Mouse (Mus musculus) B cell, adult (primary cell): ENCODE measurements around the gene Pde12. TPM values are rescaled to one million over a fixed set of nuclear protein-coding genes. Genes with fewer than 3 reads are reported as not detected.

Experiments used
- total RNA-seq: library from RNA; stranded (reverse); gene quantifications from 4 replicates; pipeline ENCODE4 v1.2.4, GENCODE M21; 2023; ENCODE audit not compliant: inconsistent age

The Pde12 gene
- total RNA-seq, result 11.1 to 11.7 TPM (median 11.2 TPM) in 4 replicates

GRCm38 (mm10) chr14:26669292-26670073 lies at the start of gene Pde12:
Gene Pde12 (minus strand): TSS chr14:26669883.

DNA sequence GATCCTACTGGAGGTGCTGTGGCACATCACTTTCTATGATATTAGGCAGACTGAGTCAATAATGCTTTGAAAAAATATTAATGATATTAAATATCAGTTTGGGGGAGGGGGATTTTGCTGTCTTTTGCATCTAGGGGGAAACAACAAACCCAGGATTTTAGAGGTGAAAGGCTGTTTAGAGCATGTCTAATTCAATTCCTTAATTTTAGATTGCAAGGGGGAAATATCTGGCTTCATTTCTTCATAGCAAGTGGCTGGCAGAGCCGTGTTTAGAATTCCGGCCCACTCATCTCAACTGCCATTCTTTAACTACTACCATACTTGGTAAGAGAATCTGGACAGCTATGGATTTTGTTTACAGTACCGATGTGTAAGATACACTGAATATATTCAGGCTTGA lies 23.3 kb upstream of the Pde12 start, which contains the start of gene Dnah12:
Gene Dnah12 (plus strand): TSS at position 301 of the 400 bp plus-strand sequence.

GRCm38 (mm10) chr14:26637851-26638707 lies 31.6 kb downstream of the Pde12 start, which contains the start of gene Arf4:
Gene Arf4 (plus strand): TSS chr14:26638074.

Other genes starting within 250 kb of the Pde12 start
- gene Slmap, start 135.0 kb downstream of the Pde12 start, total RNA-seq, result 71.4 to 81.1 TPM (median 74.6 TPM) in 4 replicates
- 53.8 to 64.1 TPM (median 59.3 TPM) in 4 replicates for gene Dennd6a, start 96.0 kb downstream of the Pde12 start, total RNA-seq
- 155 to 204 TPM (median 175 TPM) in 4 replicates for gene Arf4, start 31.8 kb downstream of the Pde12 start, total RNA-seq
- 0.35 to 1.9 TPM (median 1.3 TPM) in 4 replicates for gene Dnah12, start 23.4 kb upstream of the Pde12 start, total RNA-seq
- not detected in 4 replicates for gene Asb14, start 224.7 kb upstream of the Pde12 start, total RNA-seq